Mouse (Mus musculus) forebrain, embryonic 10.5 days (tissue): Measurements from ENCODE around the gene Sec14l5. TPM values are rescaled to one million over a fixed set of nuclear protein-coding genes. Genes with fewer than 3 reads are reported as not detected.

Source experiments
- DNase-seq: peaks from one replicate; pipeline ENCODE4 v3.0.0-alpha.2; 2017; ENCODE audit warnings: low spot score; ENCODE audit errors: extremely low spot score
- H3K27ac ChIP-seq: fragments of 300-500 bp; sonication (generic); 2 replicates; pipeline ENCODE4 v1.5.1; 2016; ENCODE audit warnings: mild to moderate bottlenecking
- H3K27me3 ChIP-seq: fragments of 300-500 bp; sonication (generic); 2 replicates; pipeline ENCODE4 v1.6.1; 2016; ENCODE audit warnings: mild to moderate bottlenecking; ENCODE audit not compliant: poor library complexity, severe bottlenecking
- H3K36me3 ChIP-seq: fragments of 300-500 bp; sonication (generic); replicated peaks from 2 replicates; pipeline ENCODE4 v1.6.1; 2016; ENCODE audit warnings: mild to moderate bottlenecking, moderate library complexity
- H3K4me1 ChIP-seq: fragments of 300-500 bp; sonication (generic); 2 replicates; pipeline ENCODE4 v1.6.1; 2016
- H3K4me3 ChIP-seq: fragments of 300-500 bp; sonication (generic); 2 replicates; pipeline ENCODE4 v1.5.1; 2016; ENCODE audit warnings: mild to moderate bottlenecking, moderate library complexity
- H3K9me3 ChIP-seq: fragments of 300-500 bp; sonication (generic); 2 replicates; pipeline ENCODE4 v1.6.1; 2016; ENCODE audit warnings: mild to moderate bottlenecking, moderate library complexity
- WGBS: fragments of 180-500 bp; shearing (Covaris S2); methylation state at CpG from one replicate; pipeline ENCODE4 v1.1.7; 2016; 5-methylcytosine and 5-hydroxymethylcytosine counted together
- microRNA-seq: library from miRNA; unstranded; fragments of <30 nt; microRNA quantifications from one replicate; pipeline ENCODE4, GENCODE M21; 2017
- polyA plus RNA-seq: library from polyadenylated mRNA; unstranded; fragments of >200 nt; fragmentation: Nextera tagmentation; extraction: Ambion mirVana; gene quantifications from 2 replicates; pipeline ENCODE4 v1.2.1, GENCODE M21; 2016

The Sec14l5 gene
- polyA plus RNA-seq, 1 experiment from 2014 or later, result 0.09 TPM

- 71% methylated on average over 4 of the region's 4 CpGs for WGBS
- DNase-seq, result no peak
- Histone ChIP-seq H3K27ac (peak overlapping the region; percentile 84), H3K27me3 (no peaks in the 10 kb centered on the region), H3K4me3 (peak overlapping the region; percentile 91), H3K4me1 (peaks cover 16% of the 10 kb centered on the region), H3K9me3 (no peaks in the 10 kb centered on the region), H3K36me3 (peaks cover 6% of the 10 kb centered on the region)
These were observed 86.1 kb downstream of the Sec14l5 start for GRCm38 (mm10) chr16:5232982-5233381.

GRCm38 (mm10) chr16:5233418-5234313 is 86.8 kb downstream of the Sec14l5 start, which contains the start of gene Alg1:
Alg1 (plus strand) TSS chr16:5233621.
- H3K27me3 ChIP-seq, result no peaks in the 10 kb centered on the region
- H3K4me1 ChIP-seq, result peaks cover 16% of the 10 kb centered on the region
- WGBS, result 3% methylated on average over 47 of the region's 47 CpGs
- peak; percentile 93 for DNase-seq
- H3K9me3 ChIP-seq, result no peaks in the 10 kb centered on the region
- H3K4me3 ChIP-seq, result peak within 1 kb of the TSS; percentile 91
- peaks cover 6% of the 10 kb centered on the region for H3K36me3 ChIP-seq
- H3K27ac ChIP-seq, result peak within 1 kb of the TSS; percentile 84

Small RNA genes lying within 50 kb of the gene (microRNA-seq; reads per million reads assigned to microRNA genes)
- not detected for gene Gm23689
- gene Gm26095, result not detected
- not detected for gene Mir6364

Other genes with a start within 250 kb of the Sec14l5 start
- gene Nudt16l1, start 208.3 kb upstream of the Sec14l5 start, polyA plus RNA-seq, result 138 and 144 TPM in 2 replicates
- 47.9 and 49.3 TPM in 2 replicates for gene Anks3, start 182.9 kb upstream of the Sec14l5 start, polyA plus RNA-seq
- gene Sept12, start 149.3 kb upstream of the Sec14l5 start, polyA plus RNA-seq, result not detected in 2 replicates
- 1.7 and 2.5 TPM in 2 replicates for gene Smim22, start 139.8 kb upstream of the Sec14l5 start, polyA plus RNA-seq
- 60.1 and 61.8 TPM in 2 replicates for gene Rogdi, start 133.6 kb upstream of the Sec14l5 start, polyA plus RNA-seq
- gene Glyr1, start 97.2 kb upstream of the Sec14l5 start, polyA plus RNA-seq, result 216 and 223 TPM in 2 replicates
- gene Ubn1, start 97.1 kb upstream of the Sec14l5 start, polyA plus RNA-seq, result 16.1 and 17.1 TPM in 2 replicates
- 0.81 and 0.95 TPM in 2 replicates for gene Ppl, start 14.7 kb upstream of the Sec14l5 start, polyA plus RNA-seq
- gene Nagpa, start 56.9 kb downstream of the Sec14l5 start, polyA plus RNA-seq, result 15.8 and 17.8 TPM in 2 replicates
- gene AU021092, start 75.2 kb downstream of the Sec14l5 start, polyA plus RNA-seq, result 1.0 and 1.3 TPM in 2 replicates
- gene Alg1, start 86.5 kb downstream of the Sec14l5 start, polyA plus RNA-seq, result 24.7 and 26.5 TPM in 2 replicates
- 21.5 and 22.0 TPM in 2 replicates for gene Eef2kmt, start 108.9 kb downstream of the Sec14l5 start, polyA plus RNA-seq